Mouse (Mus musculus): ENCODE measurements around the gene Cers6. TPM values are rescaled to one million over a fixed set of nuclear protein-coding genes. Genes with fewer than 3 reads are reported as not detected.

Cers6 gene
- total RNA-seq, 2 experiments from 2014 or later, result 5.2 to 6.3 TPM

- DNase-seq, result no peak
Measured at GRCm38 (mm10) chr2:69064759-69065158, 203.5 kb downstream of the Cers6 start.

- DNase-seq, result no peak
Measured at GRCm38 (mm10) chr2:69071440-69072235, 210.4 kb downstream of the Cers6 start.

DNA sequence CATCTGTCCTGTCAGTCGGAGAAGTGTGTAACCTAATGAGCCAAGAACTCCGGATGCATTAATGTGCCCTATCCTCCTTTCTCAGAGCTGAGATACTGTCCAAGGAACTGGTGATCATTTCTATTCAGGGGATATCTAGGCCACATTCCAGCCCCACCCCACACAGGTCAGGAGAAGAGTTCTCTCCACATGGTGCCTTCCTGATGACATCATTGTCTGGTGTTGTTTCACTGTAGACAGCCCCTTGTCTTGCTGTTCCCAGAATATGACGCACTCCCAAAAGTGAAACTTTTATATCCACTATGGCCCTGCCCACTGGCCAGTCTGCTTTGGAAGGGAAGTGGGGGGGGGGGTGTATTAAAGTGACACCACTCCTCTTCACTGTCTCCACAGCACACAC lies 215.9 kb downstream of the Cers6 start:
- DNase-seq, result no peak

DNA sequence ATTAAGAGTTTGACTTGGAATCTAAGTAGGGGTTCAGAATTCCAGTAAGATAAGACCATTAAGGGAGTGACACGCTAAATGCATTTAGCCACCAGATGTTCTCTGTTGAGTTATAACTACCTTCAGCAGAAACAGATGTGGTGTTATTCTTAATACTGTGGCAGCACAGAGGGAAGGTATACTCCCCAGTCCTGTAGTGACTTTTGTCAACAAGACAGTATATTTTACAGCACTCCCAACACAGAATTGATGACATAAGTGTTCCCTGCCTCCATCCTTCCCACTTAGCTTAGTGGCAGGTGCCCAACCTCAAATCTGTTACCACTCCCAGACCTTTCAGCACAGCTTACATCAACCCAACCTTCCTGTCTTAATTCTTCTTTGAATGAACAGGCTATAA lies 219.5 kb downstream of the Cers6 start:
- no peak for DNase-seq

- DNase-seq, result no peak
Measured at GRCm38 (mm10) chr2:69082499-69083197, 221.4 kb downstream of the Cers6 start.

GRCm38 (mm10) chr2:69083198-69083509 lies 221.9 kb downstream of the Cers6 start:
- no peak for DNase-seq

DNA sequence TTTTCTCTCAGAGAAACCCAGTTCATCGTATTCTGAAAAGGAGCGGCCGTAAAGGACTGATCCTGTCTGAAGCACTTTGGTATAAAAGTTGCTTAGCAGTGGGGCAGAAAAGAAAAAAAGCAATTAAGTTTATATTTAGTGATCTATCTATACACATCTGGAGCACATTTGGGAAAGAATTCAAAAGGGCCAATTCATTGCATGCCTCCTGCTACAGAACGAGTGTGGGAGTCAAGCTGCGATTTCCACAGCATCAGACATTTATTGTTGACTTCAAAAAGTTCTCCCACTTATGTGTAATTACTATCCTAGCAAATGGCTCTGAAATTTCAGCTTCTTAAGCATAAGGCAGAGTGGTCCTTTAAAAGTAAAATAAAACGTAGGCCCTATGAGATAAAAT lies 223.2 kb downstream of the Cers6 start:
- DNase-seq, result no peak

- DNase-seq, result no peak
Measured at GRCm38 (mm10) chr2:69086505-69087260, 225.4 kb downstream of the Cers6 start.

DNA sequence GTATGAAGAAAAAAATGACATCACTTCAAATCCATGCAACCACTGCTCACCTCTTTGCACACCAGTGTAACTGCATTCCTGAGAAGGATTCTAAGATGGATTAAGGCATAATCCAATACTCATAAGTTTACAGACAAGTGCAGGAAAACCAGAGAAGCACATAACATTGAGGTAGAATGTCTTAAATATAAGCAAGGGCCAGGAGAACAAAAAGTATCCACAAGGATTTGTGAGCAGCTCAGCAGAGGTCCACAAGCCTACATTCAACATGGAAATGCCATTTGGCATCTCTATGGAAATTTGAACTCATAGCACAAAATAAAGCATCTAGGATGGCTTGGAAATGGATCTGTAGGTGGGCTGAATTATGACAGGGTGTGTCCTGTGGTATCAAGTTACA lies 234.6 kb downstream of the Cers6 start:
- no peak for DNase-seq

DNA sequence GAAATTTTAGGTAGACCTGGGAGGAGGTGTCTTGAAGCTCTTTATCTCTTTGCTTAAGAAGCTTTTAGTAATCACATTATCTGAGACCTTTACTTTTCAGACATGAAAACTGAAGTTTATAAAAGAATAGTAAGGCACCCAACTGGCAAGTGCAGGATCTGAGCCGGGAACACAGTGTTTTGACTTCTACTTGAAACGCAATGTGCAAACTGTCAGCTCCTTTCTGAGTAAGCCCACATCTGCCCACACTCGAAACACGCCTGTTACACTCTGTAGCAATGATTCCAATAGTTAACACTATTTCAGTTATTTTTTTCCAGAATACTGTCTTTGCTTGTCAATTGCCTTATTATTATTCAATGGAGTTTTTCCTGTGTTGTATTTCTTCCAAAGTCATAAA lies 235.6 kb downstream of the Cers6 start:
- no peak for DNase-seq

DNA sequence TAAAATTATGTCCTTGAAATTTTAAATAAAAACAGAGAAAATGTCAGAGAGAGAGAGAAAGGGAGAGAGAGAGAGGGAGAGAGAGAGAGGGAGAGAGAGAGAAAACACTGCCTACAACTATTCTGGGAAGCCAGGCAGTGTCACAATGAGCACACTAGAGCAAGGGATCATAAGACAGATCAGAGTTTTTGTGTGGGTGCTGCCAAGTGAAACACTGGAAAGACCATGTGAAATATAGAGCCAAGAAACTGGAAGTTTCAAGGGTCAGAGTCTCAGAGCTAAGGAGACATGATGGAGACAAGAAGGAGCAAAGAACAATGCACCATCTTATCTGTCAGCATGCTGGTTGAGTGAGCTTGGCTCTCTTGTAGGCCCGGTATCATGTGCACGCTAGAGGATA lies 236.3 kb downstream of the Cers6 start:
- DNase-seq, result no peak

- no peak for DNase-seq
Measured at GRCm38 (mm10) chr2:69098701-69099100, 237.5 kb downstream of the Cers6 start.

- DNase-seq, result no peak
Measured at GRCm38 (mm10) chr2:69099147-69099546, 237.9 kb downstream of the Cers6 start.

GRCm38 (mm10) chr2:69100706-69101105 lies 239.5 kb downstream of the Cers6 start:
- DNase-seq, result peak; percentile 20

GRCm38 (mm10) chr2:69103526-69103925 lies 242.3 kb downstream of the Cers6 start:
- DNase-seq, result no peak

DNA sequence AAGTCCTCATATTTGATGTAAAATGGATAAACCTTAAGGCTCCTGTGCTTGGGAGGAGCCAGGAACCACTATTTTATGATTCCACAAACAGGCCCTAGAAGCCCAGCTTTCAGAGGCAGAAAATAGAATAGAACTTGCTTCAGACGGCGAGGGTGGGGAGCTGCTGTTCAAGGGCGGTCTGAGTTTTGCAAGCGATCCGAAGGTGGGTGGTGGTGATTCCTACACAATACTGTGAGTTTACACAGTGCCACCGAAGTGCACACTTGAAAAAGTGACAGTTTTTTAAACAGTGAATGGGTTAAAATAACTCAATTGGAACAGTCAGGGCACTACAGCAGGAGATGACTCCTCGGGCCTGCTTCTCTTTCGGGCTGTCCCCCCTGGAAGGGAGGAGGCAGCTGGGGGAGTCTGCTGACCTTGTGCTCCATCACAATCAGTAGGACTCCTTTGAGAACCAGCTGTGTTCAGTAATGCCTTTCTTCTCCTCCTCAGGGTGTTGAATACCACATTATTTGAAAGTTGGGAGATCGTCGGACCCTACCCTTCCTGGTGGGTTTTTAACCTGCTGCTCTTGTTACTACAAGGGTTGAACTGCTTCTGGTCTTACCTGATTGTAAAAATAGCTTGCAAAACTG lies 243.4 kb downstream of the Cers6 start:
- DNase-seq, result no peak

GRCm38 (mm10) chr2:69109246-69109645 lies 248.0 kb downstream of the Cers6 start:
- DNase-seq, result no peak

DNA sequence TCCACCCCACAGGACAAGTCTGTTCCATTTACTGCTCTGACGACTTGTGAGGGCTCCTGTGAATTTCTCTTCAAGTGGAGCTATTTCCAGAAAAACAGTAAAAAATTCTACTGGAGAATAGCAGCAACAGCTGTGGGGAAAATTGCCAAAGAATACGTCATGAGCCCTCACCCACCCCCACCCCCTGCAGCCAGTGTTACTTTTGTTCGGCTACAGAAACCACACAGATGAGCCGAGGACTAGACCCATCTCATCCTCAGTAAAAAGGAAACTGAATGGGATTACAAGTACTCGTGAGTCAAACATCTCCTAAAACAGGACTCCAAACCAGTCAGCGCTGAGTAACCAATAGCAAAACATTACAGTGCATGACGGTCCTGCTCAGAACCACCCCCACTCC lies 248.5 kb downstream of the Cers6 start:
- no peak for DNase-seq

DNA sequence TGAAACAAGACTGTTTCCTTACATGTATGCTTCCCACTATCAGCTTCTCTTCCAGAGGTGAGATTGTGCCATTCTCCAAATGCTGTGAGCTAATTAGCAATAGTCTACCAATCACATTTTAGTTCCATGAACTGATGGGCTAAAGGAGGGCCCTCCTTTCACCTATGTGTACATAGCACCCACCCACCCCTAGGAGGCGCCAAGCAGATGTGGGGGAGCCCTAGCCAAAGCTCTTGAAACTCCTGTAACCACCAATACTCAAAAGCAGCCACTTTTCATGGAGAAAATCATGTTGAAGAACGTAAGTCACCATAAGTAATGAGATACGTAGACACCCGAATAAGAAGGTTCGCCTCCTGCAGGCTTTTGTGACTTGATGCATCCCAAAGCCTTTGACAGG lies 251.4 kb downstream of the Cers6 start:
- no peak for DNase-seq

DNA sequence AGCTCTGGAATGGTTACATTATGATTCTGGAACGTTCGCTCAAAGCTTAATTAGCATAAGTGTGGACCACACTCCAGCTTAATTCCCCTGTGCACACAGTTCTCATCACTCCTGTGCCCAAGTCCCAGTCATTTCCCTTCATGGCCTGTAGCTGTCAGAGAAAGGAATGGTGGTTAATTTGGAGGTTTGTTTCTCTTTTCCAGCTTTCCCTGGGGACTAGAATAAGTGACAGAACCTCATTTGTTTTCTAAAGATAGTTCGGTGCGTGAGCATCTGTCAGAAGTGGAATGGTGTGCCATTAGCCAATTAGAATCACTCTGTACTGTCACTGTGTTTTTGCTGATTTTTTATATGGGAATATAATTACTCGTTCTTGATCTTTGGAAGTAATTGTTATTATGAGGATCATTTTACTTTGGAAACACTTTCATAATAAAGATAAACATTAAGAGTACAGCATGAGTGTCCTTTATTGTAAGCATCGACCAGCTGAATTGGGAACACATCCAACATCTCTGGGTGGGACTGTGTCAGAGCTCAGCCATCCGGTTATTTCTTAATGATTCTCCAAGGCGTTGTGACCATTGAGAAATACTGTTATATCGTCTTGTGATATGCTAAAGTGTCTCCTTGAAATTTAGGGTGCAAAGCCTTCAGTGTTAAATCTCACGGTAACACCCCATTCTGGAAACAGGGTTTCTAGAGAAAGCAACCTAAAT lies 252.7 kb downstream of the Cers6 start:
- DNase-seq, result no peak

GRCm38 (mm10) chr2:69115921-69116320 lies 254.7 kb downstream of the Cers6 start:
- DNase-seq, result no peak

GRCm38 (mm10) chr2:69116767-69117166 lies 255.5 kb downstream of the Cers6 start:
- DNase-seq, result no peak

Data from gastrocnemius, postnatal 10 days (tissue).